Mouse (Mus musculus): ENCODE results near the gene Hrct1. TPM values are rescaled to one million over a fixed set of nuclear protein-coding genes. Genes with fewer than 3 reads are reported as not detected.

The Hrct1 gene
- polyA plus RNA-seq, 1 experiment from 2014 or later: 0.58 TPM

- 93% methylated on average over 6 of the region's 6 CpGs for WGBS
These were observed 26.3 kb upstream of the Hrct1 start, which contains the start of gene Olfr70 for GRCm38 (mm10) chr4:43700707-43701106. Gene Olfr70 (minus strand): TSS chr4:43700807.

GRCm38 (mm10) chr4:43703439-43703838 lies 23.5 kb upstream of the Hrct1 start:
- ATAC-seq (ENCODE audit: low FRiP score) (no peak), DNase-seq (ENCODE audit: low spot score) (no peak)
- H3K27ac ChIP-seq: no peak overlapping the region
- H3K4me1 ChIP-seq (replicated peaks; ENCODE audit: control insufficient read depth, insufficient read depth, low read length): no peaks in the 10 kb centered on the region
- no peak overlapping the region for H3K4me2 ChIP-seq (replicated peaks)
- no peaks in the 10 kb centered on the region for H3K36me3 ChIP-seq (replicated peaks; ENCODE audit: control insufficient read depth, insufficient read depth)
- H3K27me3 ChIP-seq (ENCODE audit: control insufficient read depth, insufficient read depth, low read length): no peaks in the 10 kb centered on the region
- no peak overlapping the region for H3K9ac ChIP-seq
- WGBS: 82% methylated on average over 6 of the region's 6 CpGs
- H3K9me3 ChIP-seq (ENCODE audit: control insufficient read depth, low read length): no peaks in the 10 kb centered on the region
- H3K4me3 ChIP-seq (replicated peaks; ENCODE audit: low read length): no peak overlapping the region

More at GRCm38 (mm10) chr4:43700707-43701106, 26.3 kb upstream of the Hrct1 start, which contains the start of gene Olfr70:
- DNase-seq (ENCODE audit: low spot score) (no peak), ATAC-seq (ENCODE audit: low FRiP score) (no peak)
- no peaks in the 10 kb centered on the region for H3K27me3 ChIP-seq (ENCODE audit: control insufficient read depth, insufficient read depth, low read length)
- no peak within 1 kb of the TSS for H3K4me2 ChIP-seq (replicated peaks)
- H3K9me3 ChIP-seq (ENCODE audit: control insufficient read depth, low read length): no peaks in the 10 kb centered on the region
- H3K4me3 ChIP-seq (replicated peaks; ENCODE audit: low read length): no peak within 1 kb of the TSS
- H3K36me3 ChIP-seq (replicated peaks; ENCODE audit: control insufficient read depth, insufficient read depth): no peaks in the 10 kb centered on the region
- no peak within 1 kb of the TSS for H3K27ac ChIP-seq
- H3K9ac ChIP-seq: no peak within 1 kb of the TSS
- H3K4me1 ChIP-seq (replicated peaks; ENCODE audit: control insufficient read depth, insufficient read depth, low read length): no peaks in the 10 kb centered on the region

GRCm38 (mm10) chr4:43703851-43704250 lies 23.1 kb upstream of the Hrct1 start:
- H3K9me3 ChIP-seq (ENCODE audit: control insufficient read depth, low read length): no peaks in the 10 kb centered on the region
- no peak overlapping the region for H3K4me2 ChIP-seq (replicated peaks)
- no peaks in the 10 kb centered on the region for H3K4me1 ChIP-seq (replicated peaks; ENCODE audit: control insufficient read depth, insufficient read depth, low read length)
- no peak for DNase-seq (ENCODE audit: low spot score)
- H3K36me3 ChIP-seq (replicated peaks; ENCODE audit: control insufficient read depth, insufficient read depth): no peaks in the 10 kb centered on the region
- WGBS: 68% methylated on average over 8 of the region's 8 CpGs
- H3K27me3 ChIP-seq (ENCODE audit: control insufficient read depth, insufficient read depth, low read length): no peaks in the 10 kb centered on the region
- H3K4me3 ChIP-seq (replicated peaks; ENCODE audit: low read length): no peak overlapping the region
- no peak for ATAC-seq (ENCODE audit: low FRiP score)
- H3K9ac ChIP-seq: no peak overlapping the region
- H3K27ac ChIP-seq: no peak overlapping the region

GRCm38 (mm10) chr4:43705991-43706390 lies 21.0 kb upstream of the Hrct1 start:
- Histone ChIP-seq H3K9me3 (ENCODE audit: control insufficient read depth, low read length) (no peaks in the 10 kb centered on the region), H3K27me3 (ENCODE audit: control insufficient read depth, insufficient read depth, low read length) (no peaks in the 10 kb centered on the region), H3K4me2 (replicated peaks) (no peak overlapping the region), H3K36me3 (replicated peaks; ENCODE audit: control insufficient read depth, insufficient read depth) (no peaks in the 10 kb centered on the region), H3K4me1 (replicated peaks; ENCODE audit: control insufficient read depth, insufficient read depth, low read length) (no peaks in the 10 kb centered on the region), H3K4me3 (replicated peaks; ENCODE audit: low read length) (no peak overlapping the region), H3K9ac (no peak overlapping the region), H3K27ac (no peak overlapping the region)
- WGBS: 82% methylated on average over 13 of the region's 13 CpGs
- DNase-seq (ENCODE audit: low spot score) (no peak), ATAC-seq (ENCODE audit: low FRiP score) (no peak)

GRCm38 (mm10) chr4:43709869-43710268 lies 17.1 kb upstream of the Hrct1 start, which contains the start of gene Olfr71:
Gene Olfr71 (minus strand): TSS chr4:43710255.
- H3K9ac ChIP-seq: no peak within 1 kb of the TSS
- 80% methylated on average over 6 of the region's 6 CpGs for WGBS
- no peaks in the 10 kb centered on the region for H3K9me3 ChIP-seq (ENCODE audit: control insufficient read depth, low read length)
- no peaks in the 10 kb centered on the region for H3K4me1 ChIP-seq (replicated peaks; ENCODE audit: control insufficient read depth, insufficient read depth, low read length)
- H3K27me3 ChIP-seq (ENCODE audit: control insufficient read depth, insufficient read depth, low read length): no peaks in the 10 kb centered on the region
- H3K27ac ChIP-seq: no peak within 1 kb of the TSS
- H3K36me3 ChIP-seq (replicated peaks; ENCODE audit: control insufficient read depth, insufficient read depth): no peaks in the 10 kb centered on the region
- no peak within 1 kb of the TSS for H3K4me2 ChIP-seq (replicated peaks)
- DNase-seq (ENCODE audit: low spot score): no peak
- H3K4me3 ChIP-seq (replicated peaks; ENCODE audit: low read length): no peak within 1 kb of the TSS
- ATAC-seq (ENCODE audit: low FRiP score): no peak

- Histone ChIP-seq H3K36me3 (replicated peaks; ENCODE audit: control insufficient read depth, insufficient read depth) (no peaks in the 10 kb centered on the region), H3K27ac (no peak overlapping the region), H3K4me3 (replicated peaks; ENCODE audit: low read length) (no peak overlapping the region), H3K4me1 (replicated peaks; ENCODE audit: control insufficient read depth, insufficient read depth, low read length) (no peaks in the 10 kb centered on the region), H3K9me3 (ENCODE audit: control insufficient read depth, low read length) (no peaks in the 10 kb centered on the region), H3K27me3 (ENCODE audit: control insufficient read depth, insufficient read depth, low read length) (no peaks in the 10 kb centered on the region), H3K4me2 (replicated peaks) (no peak overlapping the region), H3K9ac (no peak overlapping the region)
- ATAC-seq (ENCODE audit: low FRiP score) (no peak), DNase-seq (ENCODE audit: low spot score) (peak; percentile 73)
- WGBS: 3% methylated on average over 2 of the region's 2 CpGs
These were observed 15.2 kb upstream of the Hrct1 start for GRCm38 (mm10) chr4:43711821-43712220.

- no peak overlapping the region for H3K4me2 ChIP-seq (replicated peaks)
- DNase-seq (ENCODE audit: low spot score) (no peak), ATAC-seq (ENCODE audit: low FRiP score) (no peak)
- no peaks in the 10 kb centered on the region for H3K27me3 ChIP-seq (ENCODE audit: control insufficient read depth, insufficient read depth, low read length)
- WGBS: 34% methylated on average over 7 of the region's 7 CpGs
- H3K4me3 ChIP-seq (replicated peaks; ENCODE audit: low read length): no peak overlapping the region
- H3K9ac ChIP-seq: no peak overlapping the region
- H3K27ac ChIP-seq: no peak overlapping the region
- no peaks in the 10 kb centered on the region for H3K4me1 ChIP-seq (replicated peaks; ENCODE audit: control insufficient read depth, insufficient read depth, low read length)
- no peaks in the 10 kb centered on the region for H3K9me3 ChIP-seq (ENCODE audit: control insufficient read depth, low read length)
- no peaks in the 10 kb centered on the region for H3K36me3 ChIP-seq (replicated peaks; ENCODE audit: control insufficient read depth, insufficient read depth)
These were observed 13.3 kb upstream of the Hrct1 start for GRCm38 (mm10) chr4:43713652-43714219.

- peak; percentile 36 for DNase-seq (ENCODE audit: low spot score)
- Histone ChIP-seq H3K4me1 (replicated peaks; ENCODE audit: control insufficient read depth, insufficient read depth, low read length) (no peaks in the 10 kb centered on the region; the same call in 1 of the 2 replicates), H3K4me3 (replicated peaks; ENCODE audit: low read length) (no peak overlapping the region), H3K4me2 (replicated peaks) (no peak overlapping the region), H3K27ac (no peak overlapping the region), H3K36me3 (replicated peaks; ENCODE audit: control insufficient read depth, insufficient read depth) (no peaks in the 10 kb centered on the region), H3K9me3 (ENCODE audit: control insufficient read depth, low read length) (no peaks in the 10 kb centered on the region), H3K9ac (no peak overlapping the region), H3K27me3 (ENCODE audit: control insufficient read depth, insufficient read depth, low read length) (no peaks in the 10 kb centered on the region)
- WGBS: 47% methylated on average over 13 of the region's 16 CpGs
- no peak for ATAC-seq (ENCODE audit: low FRiP score)
These were observed 6.3 kb upstream of the Hrct1 start for GRCm38 (mm10) chr4:43720491-43721228.

- H3K9ac ChIP-seq: no peak overlapping the region
- no peak overlapping the region for H3K4me2 ChIP-seq (replicated peaks)
- no peak for DNase-seq (ENCODE audit: low spot score)
- H3K9me3 ChIP-seq (ENCODE audit: control insufficient read depth, low read length): no peaks in the 10 kb centered on the region
- H3K27me3 ChIP-seq (ENCODE audit: control insufficient read depth, insufficient read depth, low read length): no peaks in the 10 kb centered on the region
- H3K4me1 ChIP-seq (replicated peaks; ENCODE audit: control insufficient read depth, insufficient read depth, low read length): no peaks in the 10 kb centered on the region; the same call in 1 of the 2 replicates
- ATAC-seq (ENCODE audit: low FRiP score): no peak
- 88% methylated on average over 4 of the region's 4 CpGs for WGBS
- no peak overlapping the region for H3K4me3 ChIP-seq (replicated peaks; ENCODE audit: low read length)
- no peaks in the 10 kb centered on the region for H3K36me3 ChIP-seq (replicated peaks; ENCODE audit: control insufficient read depth, insufficient read depth)
- no peak overlapping the region for H3K27ac ChIP-seq
These were observed 4.8 kb upstream of the Hrct1 start for GRCm38 (mm10) chr4:43722191-43722590.

Data from hindbrain, embryonic 14.5 days (tissue).